Mouse (Mus musculus): Measurements from ENCODE around the gene Plpp4.

GRCm38 (mm10) chr7:129254126-129254525 lies 2.7 kb upstream of the Plpp4 start:
- TF ChIP-seq HCFC1 (IDR thresholded peaks at IDR 0.05; ENCODE audit: borderline replicate concordance, insufficient read depth, low read length) (no peak), ZC3H11A (IDR thresholded peaks at IDR 0.05; ENCODE audit: borderline replicate concordance, low read depth, low read length) (no peak)

All from ES-E14 (cell line).